Mouse (Mus musculus) kidney, embryonic 16.5 days (tissue): ENCODE data around the gene H2-Oa. TPM values are rescaled to one million over a fixed set of nuclear protein-coding genes. Genes with fewer than 3 reads are reported as not detected.
A peak's percentile ranks its signal among the peaks of the same experiment; 100 is the strongest.

ENCODE experiments used
- ATAC-seq: fragments of 200-750 bp; cut with Nextera tagmentation; 2 replicates; pipeline ENCODE4 v1.8.0; 2017; ENCODE audit warnings: moderate TSS enrichment; ENCODE audit not compliant: low FRiP score, low TSS enrichment
- H3K27ac ChIP-seq: fragments of 300-500 bp; sonication (generic); 2 replicates; pipeline ENCODE4 v1.5.1; 2014; ENCODE audit warnings: low read length
- H3K27me3 ChIP-seq: fragments of 300-500 bp; sonication (generic); 2 replicates; pipeline ENCODE4 v1.6.1; 2014; ENCODE audit warnings: low read length, control low read depth, mixed read lengths; ENCODE audit not compliant: insufficient read depth
- H3K36me3 ChIP-seq: fragments of 300-500 bp; sonication (generic); 2 replicates; pipeline ENCODE4 v1.6.1; 2014; ENCODE audit warnings: low read length, control low read depth, mixed read lengths; ENCODE audit not compliant: insufficient read depth
- H3K4me1 ChIP-seq: fragments of 300-500 bp; sonication (generic); 2 replicates; pipeline ENCODE4 v1.6.1; 2014; ENCODE audit warnings: low read length, control low read depth, mixed read lengths; ENCODE audit not compliant: insufficient read depth
- H3K4me2 ChIP-seq: fragments of 300-500 bp; sonication (generic); replicated peaks from 2 replicates; pipeline ENCODE4 v1.6.1; 2014; ENCODE audit warnings: low read depth, low read length
- H3K4me3 ChIP-seq: fragments of 300-500 bp; sonication (generic); 2 replicates; pipeline ENCODE4 v1.5.1; 2014; ENCODE audit warnings: mild to moderate bottlenecking, low read length
- H3K9ac ChIP-seq: fragments of 300-500 bp; sonication (generic); replicated peaks from 2 replicates; pipeline ENCODE4 v1.6.1; 2014; ENCODE audit warnings: low read length
- H3K9me3 ChIP-seq: fragments of 300-500 bp; sonication (generic); 2 replicates; pipeline ENCODE4 v1.6.1; 2016; ENCODE audit warnings: low read length, control low read depth
- WGBS: fragments of 180-500 bp; shearing (Covaris S2); extraction: QIAGEN DNeasy Blood & Tissue Kit; methylation state at CpG from one replicate; pipeline ENCODE4 v1.1.7; 2014; 5-methylcytosine and 5-hydroxymethylcytosine counted together
- polyA plus RNA-seq: library from polyadenylated mRNA; unstranded; fragments of >200 nt; fragmentation: Nextera tagmentation; extraction: Ambion mirVana; gene quantifications from 2 replicates; pipeline ENCODE4 v1.2.1, GENCODE M21; 2015

H2-Oa gene
- polyA plus RNA-seq, 1 experiment from 2014 or later = 0.52 TPM

DNA sequence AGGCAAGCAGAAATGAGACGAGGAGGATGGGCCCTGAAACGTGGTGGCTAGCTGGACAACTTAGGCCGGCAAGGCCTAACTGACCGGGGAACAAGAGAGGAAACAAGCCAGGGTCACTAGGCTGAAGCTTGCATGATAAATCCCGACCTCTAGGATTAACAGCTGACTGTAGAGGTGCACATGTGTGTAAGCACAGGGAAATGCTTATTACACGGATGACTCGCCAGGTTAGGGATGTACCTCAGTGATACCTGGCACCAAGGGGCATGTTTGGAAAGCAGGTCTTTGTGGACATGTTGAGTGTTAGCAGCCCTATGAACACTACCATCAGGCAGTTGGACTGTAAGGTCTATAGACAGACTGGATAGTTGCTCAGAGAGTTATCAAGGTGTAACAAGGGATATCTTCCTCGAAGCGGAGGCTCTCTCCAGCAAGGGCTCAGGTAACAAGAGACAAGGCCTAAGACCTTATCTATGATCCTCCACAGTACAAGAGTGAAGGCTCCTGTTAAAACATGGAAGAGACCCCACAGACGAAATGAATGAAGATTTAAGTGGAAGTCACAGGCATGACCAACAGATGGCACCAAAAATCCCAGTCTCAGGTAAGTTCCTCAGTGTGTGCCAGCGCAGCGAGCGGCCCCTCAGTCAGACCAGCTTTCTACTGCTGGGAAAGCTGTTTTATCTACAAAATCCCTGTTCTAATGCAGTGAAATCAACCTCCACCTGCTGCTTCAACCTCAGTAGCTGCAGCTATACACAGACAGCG lies 17.1 kb downstream of the H2-Oa start:
- H3K4me3 ChIP-seq = no peak overlapping the region
- ATAC-seq = peak; percentile 31; the same call in 1 of the 2 replicates
- H3K4me2 ChIP-seq = no peak overlapping the region
- WGBS = 77% methylated on average over 14 of the region's 14 CpGs
- H3K4me1 ChIP-seq = no peaks in the 10 kb centered on the region; the same call in 1 of the 2 replicates
- H3K9me3 ChIP-seq = peaks cover 2% of the 10 kb centered on the region; the same call in 1 of the 2 replicates
- H3K9ac ChIP-seq = no peak overlapping the region
- H3K27me3 ChIP-seq = no peaks in the 10 kb centered on the region
- no peak overlapping the region for H3K27ac ChIP-seq
- H3K36me3 ChIP-seq = peaks cover 48% of the 10 kb centered on the region

GRCm38 (mm10) chr17:34109806-34110195 lies 17.7 kb downstream of the H2-Oa start:
- no peak overlapping the region for H3K4me3 ChIP-seq
- H3K4me2 ChIP-seq = no peak overlapping the region
- no peak overlapping the region for H3K27ac ChIP-seq
- ATAC-seq = peak; percentile 49; the same call in 1 of the 2 replicates
- WGBS = 71% methylated on average over 3 of the region's 3 CpGs
- H3K36me3 ChIP-seq = peaks cover 54% of the 10 kb centered on the region
- H3K4me1 ChIP-seq = peaks cover 2% of the 10 kb centered on the region
- H3K9ac ChIP-seq = no peak overlapping the region
- no peaks in the 10 kb centered on the region for H3K27me3 ChIP-seq
- H3K9me3 ChIP-seq = peaks cover 2% of the 10 kb centered on the region; the same call in 1 of the 2 replicates

DNA sequence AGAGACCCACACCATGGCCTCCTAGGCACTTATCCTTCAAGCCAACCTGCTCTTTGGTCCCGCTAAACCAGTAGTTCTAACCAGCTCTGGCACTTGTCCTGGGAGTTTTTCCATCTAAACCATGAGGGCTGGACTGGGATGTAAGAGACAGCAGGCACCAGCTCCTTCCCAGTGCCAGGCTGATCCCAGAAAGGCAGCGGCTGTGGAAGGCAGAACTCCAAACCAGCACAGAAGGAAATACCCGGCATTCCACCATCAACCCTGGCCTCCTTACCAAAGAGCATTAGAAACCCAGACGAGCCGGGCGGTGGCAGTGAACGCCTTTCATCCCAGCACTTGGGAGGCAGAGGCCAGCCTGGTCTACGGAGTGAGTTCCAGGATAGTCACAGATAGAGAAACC lies 18.2 kb downstream of the H2-Oa start:
- Histone ChIP-seq H3K9me3 (peaks cover 2% of the 10 kb centered on the region; the same call in 1 of the 2 replicates), H3K4me1 (peaks cover 7% of the 10 kb centered on the region), H3K4me3 (no peak overlapping the region), H3K27ac (no peak overlapping the region), H3K9ac (no peak overlapping the region), H3K27me3 (no peaks in the 10 kb centered on the region), H3K36me3 (peaks cover 59% of the 10 kb centered on the region), H3K4me2 (no peak overlapping the region)
- 59% methylated on average over 8 of the region's 8 CpGs for WGBS
- no peak for ATAC-seq

DNA sequence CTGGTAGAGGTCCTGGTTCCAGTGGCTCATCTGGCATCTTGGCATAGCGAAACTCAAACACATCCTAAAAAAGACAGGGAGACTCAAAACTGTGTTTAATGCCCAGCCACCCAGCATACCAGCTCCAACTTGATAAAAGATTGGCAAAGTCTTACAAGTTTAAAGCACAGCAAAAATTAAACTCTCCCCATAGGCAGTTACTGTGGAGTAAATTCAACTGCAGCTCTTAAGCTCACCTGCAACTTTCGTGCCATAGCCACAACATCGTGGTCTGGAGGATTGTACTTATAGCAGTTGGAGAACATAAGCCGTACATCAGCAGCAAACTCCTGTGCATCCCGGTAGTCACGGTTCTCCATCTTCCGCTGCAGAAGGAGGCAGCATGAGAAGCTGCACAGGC lies 22.0 kb downstream of the H2-Oa start:
- Histone ChIP-seq H3K4me1 (peaks cover 25% of the 10 kb centered on the region), H3K27me3 (no peaks in the 10 kb centered on the region), H3K36me3 (peaks cover 89% of the 10 kb centered on the region), H3K9ac (no peak overlapping the region), H3K4me2 (no peak overlapping the region), H3K27ac (no peak overlapping the region), H3K4me3 (no peak overlapping the region), H3K9me3 (no peaks in the 10 kb centered on the region)
- ATAC-seq = no peak
- WGBS = 88% methylated on average over 7 of the region's 7 CpGs

- Histone ChIP-seq H3K27me3 (no peaks in the 10 kb centered on the region), H3K4me2 (peak overlapping the region; percentile 99), H3K9me3 (no peaks in the 10 kb centered on the region), H3K4me3 (peak overlapping the region; percentile 100), H3K4me1 (peaks cover 25% of the 10 kb centered on the region), H3K36me3 (peaks cover 67% of the 10 kb centered on the region), H3K27ac (no peak overlapping the region), H3K9ac (peak overlapping the region; percentile 93)
- ATAC-seq = no peak
- WGBS = 19% methylated on average over 7 of the region's 7 CpGs
These were observed 24.7 kb downstream of the H2-Oa start for GRCm38 (mm10) chr17:34116736-34117370.

- Histone ChIP-seq H3K27ac (no peak overlapping the region), H3K9ac (peak overlapping the region; percentile 93), H3K4me3 (peak overlapping the region; percentile 100), H3K36me3 (peaks cover 60% of the 10 kb centered on the region), H3K4me1 (peaks cover 25% of the 10 kb centered on the region), H3K9me3 (no peaks in the 10 kb centered on the region), H3K4me2 (peak overlapping the region; percentile 99), H3K27me3 (no peaks in the 10 kb centered on the region)
- ATAC-seq = no peak
- WGBS = 0% methylated on average over 5 of the region's 5 CpGs
These were observed 25.4 kb downstream of the H2-Oa start for GRCm38 (mm10) chr17:34117421-34118112.

GRCm38 (mm10) chr17:34118113-34118872 lies 26.2 kb downstream of the H2-Oa start:
- Histone ChIP-seq H3K27me3 (no peaks in the 10 kb centered on the region), H3K27ac (peak overlapping the region; percentile 100), H3K9ac (peak overlapping the region; percentile 93), H3K9me3 (no peaks in the 10 kb centered on the region), H3K4me1 (peaks cover 27% of the 10 kb centered on the region), H3K36me3 (peaks cover 53% of the 10 kb centered on the region), H3K4me3 (peak overlapping the region; percentile 100), H3K4me2 (peak overlapping the region; percentile 99)
- WGBS = under 1% methylated on average over 62 of the region's 67 CpGs
- ATAC-seq = no peak

DNA sequence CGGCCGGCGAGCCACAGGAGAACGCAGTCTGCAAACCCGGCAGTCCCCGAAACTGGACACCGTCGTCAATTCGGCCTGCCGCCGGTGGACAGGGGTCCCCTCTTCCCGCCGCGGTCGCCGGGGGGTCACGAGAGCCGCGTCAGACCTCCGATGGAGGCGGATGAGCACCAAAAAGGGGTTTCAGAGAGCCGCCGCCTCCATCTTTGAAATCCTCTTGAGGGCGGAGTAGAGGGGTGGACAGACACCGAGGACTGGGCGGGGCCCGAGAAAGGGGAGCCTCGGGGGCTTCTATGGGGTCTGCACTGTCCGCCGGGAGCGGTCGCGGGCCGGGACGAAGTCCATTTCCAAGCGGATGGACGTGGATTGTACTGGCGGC lies 26.7 kb downstream of the H2-Oa start:
- no peak; the same call in 1 of the 2 replicates for ATAC-seq
- 0% methylated on average over 37 of the region's 38 CpGs for WGBS

More for the DNA sequence above, 26.7 kb downstream of the H2-Oa start:
- Histone ChIP-seq H3K9ac (peak overlapping the region; percentile 93), H3K27me3 (no peaks in the 10 kb centered on the region), H3K36me3 (peaks cover 47% of the 10 kb centered on the region), H3K4me2 (peak overlapping the region; percentile 99), H3K4me1 (peaks cover 32% of the 10 kb centered on the region), H3K9me3 (no peaks in the 10 kb centered on the region), H3K4me3 (peak overlapping the region; percentile 100), H3K27ac (peak overlapping the region; percentile 100)
